Mouse (Mus musculus) embryonic fibroblast, embryonic 13.5 days (primary cell): ENCODE measurements around the gene Slc4a4.

Source experiments
- CTCF ChIP-seq: IDR thresholded peaks from 2 replicates; pipeline ENCODE4 v1.5.1; 2011; ENCODE audit warnings: mild to moderate bottlenecking, control low read depth, low read length, moderate library complexity, borderline replicate concordance; ENCODE audit not compliant: insufficient read depth
- POLR2A ChIP-seq: IDR thresholded peaks from 2 replicates; pipeline ENCODE4 v1.6.1; 2011; ENCODE audit warnings: low read depth, mild to moderate bottlenecking, control low read depth, low read length, moderate library complexity

- TF ChIP-seq CTCF (no peak), POLR2A (no peak)
Observed at GRCm38 (mm10) chr5:89077711-89078110, 191.1 kb downstream of the Slc4a4 start.
